9 mouse cellular contexts compared by ENCODE assay signal in genomic region chr3:138463137-138463536, GRCm38 (mm10). TPM values are rescaled to one million over a fixed set of nuclear protein-coding genes. Genes with fewer than 3 reads are reported as not detected.
A peak's percentile ranks its signal among the peaks of the same experiment; 100 is the strongest.
DNase-seq lines count a peak whose midpoint lies in the region; ATAC-seq and TF ChIP-seq lines count a peak whose summit lies in the region.
"Had no signal": no experiment of that assay in that cellular context is flagged by ENCODE, and none has a peak within 500 bp of the region (broad histone marks: within the 10 kb centered on the region; RNA-seq: fewer than 3 reads in every experiment).

No protein-coding gene starts in this region.

- DNase-seq in cerebellum, adult 2 months = no peak
- DNase-seq in cerebellum, adult 11 months = no peak
- DNase-seq in embryonic facial prominence, embryonic 11.5 days (ENCODE audit: low spot score) = peak; percentile 57
- DNase-seq in T-cell, adult 2 months (ENCODE audit: low spot score) = no peak
- DNase-seq in right cerebral cortex, adult 2 months (ENCODE audit: low spot score in 2 of 2) = no peak

- H3K4me1 ChIP-seq in cerebellum, adult 2 months (ENCODE audit: control insufficient read depth, insufficient read depth, low read length) = peaks cover 7% of the 10 kb centered on the region
- no peaks in the 10 kb centered on the region for H3K4me1 ChIP-seq in embryonic facial prominence, embryonic 11.5 days (ENCODE audit: control insufficient read depth, insufficient read depth, low read length)
- H3K4me1 ChIP-seq in kidney, embryonic 16.5 days (ENCODE audit: insufficient read depth, low read length) = no peaks in the 10 kb centered on the region

- WGBS in cerebellum, adult 2 months = 66% methylated on average over 2 of the region's 2 CpGs
- WGBS in embryonic facial prominence, embryonic 11.5 days = 87% methylated on average over 2 of the region's 2 CpGs
- WGBS in kidney, embryonic 16.5 days = 61% methylated on average over 2 of the region's 2 CpGs

- no peak overlapping the region for H3K4me3 ChIP-seq in cerebellum, adult 2 months (replicated peaks; ENCODE audit: insufficient read depth, low read depth, low read length)
- H3K4me3 ChIP-seq in C2C12 (ENCODE audit: insufficient read depth, poor library complexity, severe bottlenecking) = no peak overlapping the region
- no peak overlapping the region for H3K4me3 ChIP-seq in embryonic facial prominence, embryonic 11.5 days (ENCODE audit: low read depth, low read length)
- no peak overlapping the region for H3K4me3 ChIP-seq in kidney, embryonic 16.5 days (ENCODE audit: low read length)

- H3K9me3 ChIP-seq in embryonic facial prominence, embryonic 11.5 days (replicated peaks; ENCODE audit: control insufficient read depth, low read length) = no peaks in the 10 kb centered on the region
- H3K9me3 ChIP-seq in kidney, embryonic 16.5 days (ENCODE audit: low read length) = no peaks in the 10 kb centered on the region

- no peaks in the 10 kb centered on the region for H3K27me3 ChIP-seq in cerebellum, adult 2 months (ENCODE audit: control insufficient read depth, insufficient read depth, low read length)
- no peaks in the 10 kb centered on the region for H3K27me3 ChIP-seq in C2C12 (ENCODE audit: control insufficient read depth, insufficient read depth, insufficient read length)
- H3K27me3 ChIP-seq in embryonic facial prominence, embryonic 11.5 days (ENCODE audit: control insufficient read depth, insufficient read depth, low read length) = no peaks in the 10 kb centered on the region
- no peaks in the 10 kb centered on the region for H3K27me3 ChIP-seq in kidney, embryonic 16.5 days (ENCODE audit: insufficient read depth, low read length)

- ATAC-seq in embryonic facial prominence, embryonic 11.5 days (replicated peaks; ENCODE audit: insufficient number of reproducible peaks, low FRiP score, low TSS enrichment, low read depth) = no peak
- ATAC-seq in kidney, embryonic 16.5 days (ENCODE audit: low FRiP score, low TSS enrichment) = peak; percentile 85; the same call in 1 of the 2 replicates
- peak; percentile 62 for ATAC-seq in megakaryocyte-erythroid progenitor cell, adult 5-6 weeks (replicated peaks; ENCODE audit: low FRiP score, low TSS enrichment, poor library complexity, severe bottlenecking)

- peaks cover 90% of the 10 kb centered on the region for H3K36me3 ChIP-seq in C2C12 (ENCODE audit: control insufficient read depth, insufficient read depth)
- peaks cover under 1% of the 10 kb centered on the region for H3K36me3 ChIP-seq in embryonic facial prominence, embryonic 11.5 days (replicated peaks; ENCODE audit: control insufficient read depth, insufficient read depth, low read depth, low read length)
- H3K36me3 ChIP-seq in kidney, embryonic 16.5 days (ENCODE audit: insufficient read depth, low read length) = peaks cover 64% of the 10 kb centered on the region

- no peaks in the 10 kb centered on the region for H3K79me2 ChIP-seq in C2C12 (ENCODE audit: control insufficient read depth, insufficient read depth)

- H3K9ac ChIP-seq in embryonic facial prominence, embryonic 11.5 days (replicated peaks; ENCODE audit: low read length) = no peak overlapping the region
- H3K9ac ChIP-seq in kidney, embryonic 16.5 days (replicated peaks; ENCODE audit: low read length) = no peak overlapping the region

- no peak for TF ChIP-seq POLR2A in cerebellum, adult 2 months (IDR thresholded peaks at IDR 0.05; ENCODE audit: borderline replicate concordance, insufficient read depth, low read length)

- H3K4me2 ChIP-seq in embryonic facial prominence, embryonic 11.5 days (ENCODE audit: low read depth, low read length) = no peak overlapping the region
- no peak overlapping the region for H3K4me2 ChIP-seq in kidney, embryonic 16.5 days (replicated peaks; ENCODE audit: low read depth, low read length)

- H3K27ac ChIP-seq in cerebellum, adult 2 months (ENCODE audit: insufficient read depth, low read length) = no peak overlapping the region
- no peak overlapping the region for H3K27ac ChIP-seq in embryonic facial prominence, embryonic 11.5 days (replicated peaks; ENCODE audit: low read depth, low read length)
- H3K27ac ChIP-seq in kidney, embryonic 16.5 days (ENCODE audit: low read length) = no peak overlapping the region

- TF ChIP-seq CTCF in cerebellum, adult 2 months (IDR thresholded peaks at IDR 0.05; ENCODE audit: borderline replicate concordance, insufficient read depth, low read depth, low read length) = peak; percentile 36
- TF ChIP-seq CTCF in C2C12 (IDR thresholded peaks at IDR 0.05; ENCODE audit: control insufficient read depth, insufficient read depth, insufficient read length) = peak; percentile 16

- H3K79me3 ChIP-seq in C2C12 (ENCODE audit: low read depth) = no peaks in the 10 kb centered on the region

- H3ac ChIP-seq in C2C12 (ENCODE audit: control insufficient read depth, insufficient read length, low read depth) = no peak overlapping the region

TF ChIP-seq in C2C12, 6 proteins besides CTCF, POLR2A, EP300 and RAD21:
- TF ChIP-seq MYOG (IDR thresholded peaks at IDR 0.05; ENCODE audit: control insufficient read depth, extremely low read depth, insufficient read length) = no peak
- no peak for TF ChIP-seq CEBPB (IDR thresholded peaks at IDR 0.05; ENCODE audit: low read depth)
- TF ChIP-seq MYOD1 (IDR thresholded peaks at IDR 0.05; ENCODE audit: control insufficient read depth, insufficient read length, low read depth) = no peak
- TF ChIP-seq FOSL1 (IDR thresholded peaks at IDR 0.05; ENCODE audit: insufficient read depth, low read length, poor library complexity, severe bottlenecking) = no peak
- TF ChIP-seq USF1 (IDR thresholded peaks at IDR 0.05; ENCODE audit: low read depth) = no peak
- TF ChIP-seq MAX (IDR thresholded peaks at IDR 0.05) = no peak

RNA-seq across cellular contexts. Expression of gene Adh5, which starts 20.2 kb away (rescaled TPM):
- polyA plus RNA-seq in cerebellum, adult 2 months (2012; rRNA removed) = 84.3 and 84.6 TPM in 2 replicates
- 91.5 TPM for polyA plus RNA-seq in C2C12 (2012; fragmentation: generic; extraction: Trizol)
- 285 and 303 TPM in 2 replicates for polyA plus RNA-seq in embryonic facial prominence, embryonic 11.5 days (2014; fragmentation: Nextera tagmentation; extraction: Ambion mirVana)
- polyA plus RNA-seq in kidney, embryonic 16.5 days (2015; fragmentation: Nextera tagmentation; extraction: Ambion mirVana) = 258 and 276 TPM in 2 replicates
- 89.7 and 104 TPM in 2 replicates for total RNA-seq in megakaryocyte-erythroid progenitor cell, adult 5-6 weeks (2014; fragmentation: Nextera tagmentation)
- total RNA-seq in megakaryocyte-erythroid progenitor cell, adult 5-6 weeks (2017) = 129 and 147 TPM in 2 replicates

RNA-seq across cellular contexts. Expression of gene Metap1, which starts 26.2 kb away (rescaled TPM):
- polyA plus RNA-seq in cerebellum, adult 2 months (2012; rRNA removed) = 43.1 and 45.3 TPM in 2 replicates
- 32.2 TPM for polyA plus RNA-seq in C2C12 (2012; fragmentation: generic; extraction: Trizol)
- polyA plus RNA-seq in embryonic facial prominence, embryonic 11.5 days (2014; fragmentation: Nextera tagmentation; extraction: Ambion mirVana) = 54.2 and 58.3 TPM in 2 replicates
- 50.7 and 52.1 TPM in 2 replicates for polyA plus RNA-seq in kidney, embryonic 16.5 days (2015; fragmentation: Nextera tagmentation; extraction: Ambion mirVana)
- total RNA-seq in megakaryocyte-erythroid progenitor cell, adult 5-6 weeks (2014; fragmentation: Nextera tagmentation) = 65.1 and 68.0 TPM in 2 replicates
- 79.2 and 80.2 TPM in 2 replicates for total RNA-seq in megakaryocyte-erythroid progenitor cell, adult 5-6 weeks (2017)

RNA-seq across cellular contexts. Expression of gene Adh4, which starts 47.9 kb away (rescaled TPM):
- not detected in 2 replicates for polyA plus RNA-seq in cerebellum, adult 2 months (2012; rRNA removed)
- not detected for polyA plus RNA-seq in C2C12 (2012; fragmentation: generic; extraction: Trizol)
- polyA plus RNA-seq in embryonic facial prominence, embryonic 11.5 days (2014; fragmentation: Nextera tagmentation; extraction: Ambion mirVana) = not detected in 2 replicates
- not detected in 2 replicates for polyA plus RNA-seq in kidney, embryonic 16.5 days (2015; fragmentation: Nextera tagmentation; extraction: Ambion mirVana)
- total RNA-seq in megakaryocyte-erythroid progenitor cell, adult 5-6 weeks (2014; fragmentation: Nextera tagmentation) = not detected in 2 replicates
- total RNA-seq in megakaryocyte-erythroid progenitor cell, adult 5-6 weeks (2017) = not detected in 2 replicates
- total RNA-seq: layer of hippocampus, postnatal 10 days had no signal
